In genomic region chr11:53301167-53301515, GRCm38 (mm10) we compare ENCODE assay signal across 9 mouse cellular contexts. TPM values are rescaled to one million over a fixed set of nuclear protein-coding genes. Genes with fewer than 3 reads are reported as not detected.
DNase-seq lines count a peak whose midpoint lies in the region; ATAC-seq and TF ChIP-seq lines count a peak whose summit lies in the region.
"Had no signal": no experiment of that assay in that cellular context is flagged by ENCODE, and none has a peak within 500 bp of the region (broad histone marks: within the 10 kb centered on the region; RNA-seq: fewer than 3 reads in every experiment).

No protein-coding gene starts in this region.

- no peaks in the 10 kb centered on the region for H3K9me3 ChIP-seq in heart, embryonic 13.5 days
- no peaks in the 10 kb centered on the region for H3K9me3 ChIP-seq in hindbrain, postnatal 0 days (ENCODE audit: low read length)
- H3K9me3 ChIP-seq in midbrain, embryonic 12.5 days, result no peaks in the 10 kb centered on the region

- peak overlapping the region; percentile 99 for H3K27ac ChIP-seq in heart, embryonic 13.5 days (replicated peaks)
- peak overlapping the region; percentile 98 for H3K27ac ChIP-seq in hindbrain, postnatal 0 days
- peak overlapping the region; percentile 97 for H3K27ac ChIP-seq in midbrain, embryonic 12.5 days (replicated peaks)

- no peak for TF ChIP-seq CTCF in hindbrain, postnatal 0 days (IDR thresholded peaks at IDR 0.05; ENCODE audit: low read depth)

- H3K9ac ChIP-seq in heart, embryonic 13.5 days, result peak overlapping the region; percentile 97
- peak overlapping the region; percentile 98 for H3K9ac ChIP-seq in hindbrain, postnatal 0 days (replicated peaks; ENCODE audit: low read length)
- peak overlapping the region; percentile 98 for H3K9ac ChIP-seq in midbrain, embryonic 12.5 days (replicated peaks)

- WGBS in heart, embryonic 13.5 days, result 54% methylated on average over 9 of the region's 9 CpGs
- WGBS in hindbrain, postnatal 0 days, result 53% methylated on average over 9 of the region's 9 CpGs
- WGBS in midbrain, embryonic 12.5 days, result 54% methylated on average over 9 of the region's 9 CpGs

- no peaks in the 10 kb centered on the region for H3K27me3 ChIP-seq in heart, embryonic 13.5 days (replicated peaks)
- no peaks in the 10 kb centered on the region for H3K27me3 ChIP-seq in hindbrain, postnatal 0 days (ENCODE audit: insufficient read depth, low read length)
- no peaks in the 10 kb centered on the region for H3K27me3 ChIP-seq in midbrain, embryonic 12.5 days
- H3K27me3 ChIP-seq: Patski had no signal

- peak overlapping the region; percentile 86 for H3K4me2 ChIP-seq in heart, embryonic 13.5 days
- H3K4me2 ChIP-seq in hindbrain, postnatal 0 days (ENCODE audit: low read depth, low read length), result peak overlapping the region; percentile 85
- peak overlapping the region; percentile 90 for H3K4me2 ChIP-seq in midbrain, embryonic 12.5 days (replicated peaks)

- peak overlapping the region; percentile 98 for H3K4me3 ChIP-seq in heart, embryonic 13.5 days
- peak overlapping the region; percentile 98 for H3K4me3 ChIP-seq in hindbrain, postnatal 0 days (ENCODE audit: low read length)
- peak overlapping the region; percentile 99 for H3K4me3 ChIP-seq in midbrain, embryonic 12.5 days

- peaks cover 41% of the 10 kb centered on the region for H3K4me1 ChIP-seq in heart, embryonic 13.5 days
- peaks cover 17% of the 10 kb centered on the region for H3K4me1 ChIP-seq in hindbrain, postnatal 0 days (ENCODE audit: insufficient read depth, low read length)
- peaks cover 30% of the 10 kb centered on the region for H3K4me1 ChIP-seq in midbrain, embryonic 12.5 days

- H3K36me3 ChIP-seq in heart, embryonic 13.5 days, result peaks cover 12% of the 10 kb centered on the region
- no peaks in the 10 kb centered on the region for H3K36me3 ChIP-seq in hindbrain, postnatal 0 days (ENCODE audit: insufficient read depth, low read length)
- no peaks in the 10 kb centered on the region for H3K36me3 ChIP-seq in midbrain, embryonic 12.5 days

- DNase-seq in heart, adult 9 months (ENCODE audit: low spot score in 2 of 2), result no peak
- peak; percentile 32 for DNase-seq in adipocyte (ENCODE audit: low spot score)
- no peak for DNase-seq in hindbrain, postnatal 0 days (ENCODE audit: low spot score)
- DNase-seq in adrenal gland, adult (ENCODE audit: inconsistent age in 2 of 2, low spot score in 1 of 2), result no peak
- no peak for DNase-seq in layer of hippocampus, adult 11-12 months (ENCODE audit: low spot score)
- DNase-seq in urinary bladder, postnatal 4 days (ENCODE audit: low spot score in 2 of 2), result no peak

- ATAC-seq in heart, embryonic 13.5 days (ENCODE audit: extremely low read depth, insufficient number of reproducible peaks, low FRiP score, low TSS enrichment), result no peak
- no peak for ATAC-seq in hindbrain, postnatal 0 days
- ATAC-seq in midbrain, embryonic 12.5 days (ENCODE audit: low FRiP score, low read depth), result no peak

RNA-seq across cellular contexts. Expression of gene Hspa4, which starts 0.9 kb away (rescaled TPM):
- polyA plus RNA-seq in heart, embryonic 13.5 days (2015; fragmentation: Nextera tagmentation; extraction: Ambion mirVana), result 61.3 and 63.2 TPM in 2 replicates
- total RNA-seq in hindbrain, postnatal 0 days (2014; rRNA removed), result 79.4 and 92.9 TPM in 2 replicates
- 50.8 and 54.2 TPM in 2 replicates for polyA plus RNA-seq in hindbrain, postnatal 0 days (2015; fragmentation: Nextera tagmentation; extraction: Ambion mirVana)
- 87.6 and 90.6 TPM in 2 replicates for polyA plus RNA-seq in midbrain, embryonic 12.5 days (2016; fragmentation: Nextera tagmentation; extraction: Ambion mirVana)

RNA-seq across cellular contexts. Expression of gene Zcchc10, which starts 23.3 kb away (rescaled TPM):
- polyA plus RNA-seq in heart, embryonic 13.5 days (2015; fragmentation: Nextera tagmentation; extraction: Ambion mirVana), result 13.6 and 15.8 TPM in 2 replicates
- 0.89 TPM in 1 of 2 replicates, not detected in the other for total RNA-seq in hindbrain, postnatal 0 days (2014; rRNA removed)
- 13.6 and 14.9 TPM in 2 replicates for polyA plus RNA-seq in hindbrain, postnatal 0 days (2015; fragmentation: Nextera tagmentation; extraction: Ambion mirVana)
- 17.5 and 19.3 TPM in 2 replicates for polyA plus RNA-seq in midbrain, embryonic 12.5 days (2016; fragmentation: Nextera tagmentation; extraction: Ambion mirVana)

RNA-seq across cellular contexts. Expression of gene Aff4, which starts 49.5 kb away (rescaled TPM):
- polyA plus RNA-seq in heart, embryonic 13.5 days (2015; fragmentation: Nextera tagmentation; extraction: Ambion mirVana), result 31.2 and 38.7 TPM in 2 replicates
- total RNA-seq in hindbrain, postnatal 0 days (2014; rRNA removed), result 87.1 and 91.0 TPM in 2 replicates
- 109 and 111 TPM in 2 replicates for polyA plus RNA-seq in hindbrain, postnatal 0 days (2015; fragmentation: Nextera tagmentation; extraction: Ambion mirVana)
- 77.4 and 98.0 TPM in 2 replicates for polyA plus RNA-seq in midbrain, embryonic 12.5 days (2016; fragmentation: Nextera tagmentation; extraction: Ambion mirVana)
